Mouse (Mus musculus) stomach, postnatal 0 days (tissue): ENCODE measurements around the gene Foxr1.
A peak's percentile ranks its signal among the peaks of the same experiment; 100 is the strongest.

Source experiments
- CTCF ChIP-seq: IDR thresholded peaks from 2 replicates; pipeline ENCODE4 v1.5.1; 2016; ENCODE audit warnings: antibody characterized with exemption, low read depth, mild to moderate bottlenecking, moderate library complexity
- EP300 ChIP-seq: optimal IDR thresholded peaks from 2 replicates; pipeline ENCODE3; 2016; ENCODE audit warnings: antibody characterized with exemption

DNA sequence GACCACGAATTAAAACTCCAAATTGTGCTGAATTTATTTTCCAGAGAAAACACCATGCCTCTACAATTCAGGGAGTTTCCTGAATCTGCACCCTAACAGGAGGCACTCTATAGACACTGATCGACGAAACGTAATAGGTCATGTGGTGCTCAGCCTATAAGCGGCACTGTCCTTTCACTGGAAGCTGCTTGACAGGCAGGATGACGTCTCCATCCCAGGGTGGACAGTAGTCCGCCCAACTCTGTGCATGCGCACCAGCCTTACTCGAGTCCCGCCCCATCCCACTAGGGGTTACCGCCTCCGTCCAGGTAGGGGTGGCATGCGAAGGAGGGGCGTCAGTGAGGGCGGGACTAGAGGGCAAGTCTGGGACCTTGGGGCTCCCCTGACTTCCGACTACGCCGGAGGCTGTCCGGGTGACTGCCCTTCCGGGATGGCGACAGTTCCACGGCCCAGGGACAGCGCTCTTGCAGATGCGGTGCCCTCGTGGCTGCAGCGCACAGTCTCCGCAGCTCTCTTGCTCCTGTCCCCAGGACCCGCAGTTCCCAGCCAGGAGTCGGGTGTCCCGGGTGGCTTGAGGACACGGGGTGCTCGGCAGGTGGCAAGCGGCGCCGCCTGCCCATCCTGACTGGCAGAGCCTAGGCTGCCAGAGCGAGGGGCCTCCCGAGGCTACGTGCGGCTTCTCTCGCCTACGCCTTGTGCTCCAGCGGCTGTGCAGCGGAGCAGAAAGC is 44.1 kb downstream of the Foxr1 start, which contains the start of gene Slc37a4:
- TF ChIP-seq CTCF = peak; percentile 37
- TF ChIP-seq EP300 = no peak
